Mouse (Mus musculus): ENCODE results near the gene Olfr700.
"Not testable (repeated sequence)": the region's sequence is repeated elsewhere in the genome, so short reads cannot be mapped to it uniquely, and the experiment has no call there.

Gene Olfr700

GRCm38 (mm10) chr7:106808734-106809133 is at the start of gene Olfr700:
Gene Olfr700 (minus strand): TSS chr7:106808834.
- no peak for DNase-seq

- no peak for DNase-seq
Measured at GRCm38 (mm10) chr7:106843060-106843459, 34.4 kb upstream of the Olfr700 start, which contains the start of gene Olfr703. Gene Olfr703 (plus strand): TSS chr7:106843360.

GRCm38 (mm10) chr7:106833793-106834192 is 25.2 kb upstream of the Olfr700 start, which contains the start of gene Olfr702:
Gene Olfr702 (minus strand): TSS chr7:106833893.
- no peak for DNase-seq

DNA sequence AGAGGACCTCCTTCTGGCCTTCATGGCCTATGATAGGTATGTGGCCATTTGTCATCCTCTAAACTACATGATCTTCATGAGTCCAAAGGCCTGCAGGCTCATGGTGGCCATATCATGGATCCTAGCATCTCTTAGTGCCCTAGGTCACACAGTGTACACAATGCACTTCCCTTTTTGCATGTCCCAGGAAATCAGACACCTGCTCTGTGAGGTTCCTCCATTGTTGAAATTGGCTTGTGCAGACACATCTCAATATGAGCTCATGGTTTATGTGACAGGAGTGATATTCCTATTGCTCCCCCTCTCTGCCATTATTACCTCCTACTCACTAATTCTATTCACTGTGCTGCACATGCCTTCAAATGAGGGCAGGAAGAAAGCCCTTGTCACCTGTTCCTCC is 9.8 kb upstream of the Olfr700 start:
- DNase-seq, result no peak

DNA sequence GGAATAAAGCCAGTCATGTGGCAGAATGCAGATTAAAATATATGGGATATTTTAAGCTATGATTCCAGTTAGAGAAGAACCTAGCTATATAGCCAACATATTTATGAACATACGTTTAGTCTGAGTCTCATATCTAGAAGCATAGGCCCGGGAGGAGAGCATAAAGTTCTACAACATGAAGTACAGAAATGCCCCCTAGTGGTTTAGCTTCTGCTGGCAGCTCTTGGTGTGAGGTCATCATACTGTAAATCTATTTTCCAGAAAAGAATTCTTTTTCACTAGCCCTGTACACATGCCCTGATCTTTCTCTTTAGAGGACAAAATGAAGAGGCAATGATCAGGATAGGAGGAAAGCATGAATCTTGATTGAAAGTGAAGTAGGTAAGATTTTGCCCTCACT is 7.1 kb upstream of the Olfr700 start:
- DNase-seq, result peak; percentile 32

DNA sequence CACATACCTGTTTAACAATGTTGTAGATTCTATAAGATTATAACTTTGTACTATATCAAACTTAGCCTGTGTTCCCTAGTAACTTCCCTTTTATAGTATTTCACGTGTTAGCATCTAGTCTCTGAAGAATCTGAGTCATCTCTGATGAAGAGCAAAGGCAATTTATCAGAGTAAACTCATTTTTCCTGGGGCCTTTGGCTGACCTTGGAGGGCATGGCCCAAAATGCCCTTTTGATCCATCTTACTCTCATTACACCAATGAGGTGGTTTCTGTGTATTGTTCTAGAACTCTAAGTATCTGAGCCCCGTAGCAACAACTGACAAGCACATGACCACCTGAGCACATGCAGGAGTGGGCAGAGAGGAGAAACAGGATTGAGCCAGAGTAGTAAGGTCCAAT is 5.2 kb upstream of the Olfr700 start, which contains the start of gene Olfr701:
Olfr701 (plus strand) TSS at position 301 of the 400 bp plus-strand sequence.
- DNase-seq, result no peak

DNA sequence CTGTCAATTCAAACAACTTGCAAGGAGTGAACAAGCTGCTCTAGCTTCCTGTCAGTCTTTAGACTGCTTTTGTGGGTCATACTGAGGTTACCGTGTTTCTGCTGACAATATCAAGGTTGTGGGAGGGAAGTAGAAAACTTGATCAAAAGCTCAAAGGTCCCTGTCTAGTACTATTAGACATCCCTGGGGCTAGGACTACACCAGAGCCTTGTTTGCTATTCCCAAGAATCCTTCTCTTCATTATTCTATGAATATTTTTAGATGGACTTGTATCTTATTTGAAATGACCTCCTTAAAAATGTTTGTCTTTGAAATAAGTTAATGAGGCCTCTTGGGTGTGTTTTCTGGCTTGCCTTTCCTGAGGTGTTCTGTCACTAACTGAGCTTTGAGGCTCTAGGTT is 15.5 kb downstream of the Olfr700 start, which contains the start of gene Olfr699:
Olfr699 (minus strand) TSS at position 101 of the 400 bp plus-strand sequence.
- DNase-seq, result no peak

GRCm38 (mm10) chr7:106788330-106788729 is 20.3 kb downstream of the Olfr700 start:
- no peak for DNase-seq

- not testable (repeated sequence) for DNase-seq
Measured at GRCm38 (mm10) chr7:106761008-106761407, 47.6 kb downstream of the Olfr700 start.

DNA sequence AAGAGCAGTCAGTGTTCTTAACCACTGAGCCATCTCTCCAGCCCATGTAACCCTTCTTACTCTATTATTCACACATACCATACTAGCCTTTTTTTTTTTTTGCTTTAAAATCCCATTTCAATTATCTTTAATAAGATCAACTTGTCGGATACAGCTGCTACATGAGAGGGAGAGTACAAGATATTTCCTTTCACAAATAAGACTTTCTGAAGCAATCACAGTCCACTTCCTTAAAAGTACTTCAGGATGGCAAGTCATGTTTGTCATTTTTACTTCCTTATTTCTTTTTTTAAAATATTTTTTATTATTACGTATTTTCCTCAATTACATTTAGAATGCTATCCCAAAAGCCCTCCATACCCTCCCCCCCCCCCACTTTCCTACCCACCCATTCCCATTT is 49.8 kb downstream of the Olfr700 start:
- DNase-seq, result no peak
